Mouse (Mus musculus): ENCODE results near the gene Olfr1040. TPM values are rescaled to one million over a fixed set of nuclear protein-coding genes. Genes with fewer than 3 reads are reported as not detected.
"Not testable (repeated sequence)": the region's sequence is repeated elsewhere in the genome, so short reads cannot be mapped to it uniquely, and the experiment has no call there.

Olfr1040 gene
- not detected in 2 replicates for polyA plus RNA-seq (2015; fragmentation: Nextera tagmentation; extraction: Ambion mirVana)

- WGBS: 95% methylated on average over 1 of the region's 1 CpGs
- H3K27ac ChIP-seq (replicated peaks): no peak within 1 kb of the TSS
- no peaks in the 10 kb centered on the region for H3K9me3 ChIP-seq
- H3K4me3 ChIP-seq: no peak within 1 kb of the TSS
- no peak within 1 kb of the TSS for H3K4me2 ChIP-seq
- no peak within 1 kb of the TSS for H3K9ac ChIP-seq
- H3K4me1 ChIP-seq (replicated peaks): no peaks in the 10 kb centered on the region
- no peak for ATAC-seq (ENCODE audit: low FRiP score, low read depth)
- H3K36me3 ChIP-seq: no peaks in the 10 kb centered on the region
- H3K27me3 ChIP-seq: no peaks in the 10 kb centered on the region
These were observed at the start of gene Olfr1040 for GRCm38 (mm10) chr2:86146632-86147031. TSS of gene Olfr1040 (minus strand) at chr2:86146732.

- Histone ChIP-seq H3K36me3 (no peaks in the 10 kb centered on the region), H3K4me3 (no peak overlapping the region), H3K9me3 (no peaks in the 10 kb centered on the region), H3K27me3 (no peaks in the 10 kb centered on the region), H3K4me2 (no peak overlapping the region), H3K4me1 (replicated peaks) (no peaks in the 10 kb centered on the region), H3K9ac (no peak overlapping the region), H3K27ac (replicated peaks) (no peak overlapping the region)
- 57% methylated on average over 1 of the region's 1 CpGs for WGBS
- no peak for ATAC-seq (ENCODE audit: low FRiP score, low read depth)
These were observed 49.3 kb upstream of the Olfr1040 start for GRCm38 (mm10) chr2:86195863-86196262.

- Histone ChIP-seq H3K4me1 (replicated peaks) (no peaks in the 10 kb centered on the region), H3K27me3 (no peaks in the 10 kb centered on the region), H3K36me3 (no peaks in the 10 kb centered on the region), H3K9ac (no peak within 1 kb of the TSS), H3K27ac (replicated peaks) (no peak within 1 kb of the TSS), H3K9me3 (no peaks in the 10 kb centered on the region), H3K4me3 (no peak within 1 kb of the TSS), H3K4me2 (no peak within 1 kb of the TSS)
- no peak for ATAC-seq (ENCODE audit: low FRiP score, low read depth)
These were observed 39.1 kb upstream of the Olfr1040 start, which contains the start of gene Olfr52 for GRCm38 (mm10) chr2:86185583-86185982. TSS of gene Olfr52 (minus strand) at chr2:86185683.

DNA sequence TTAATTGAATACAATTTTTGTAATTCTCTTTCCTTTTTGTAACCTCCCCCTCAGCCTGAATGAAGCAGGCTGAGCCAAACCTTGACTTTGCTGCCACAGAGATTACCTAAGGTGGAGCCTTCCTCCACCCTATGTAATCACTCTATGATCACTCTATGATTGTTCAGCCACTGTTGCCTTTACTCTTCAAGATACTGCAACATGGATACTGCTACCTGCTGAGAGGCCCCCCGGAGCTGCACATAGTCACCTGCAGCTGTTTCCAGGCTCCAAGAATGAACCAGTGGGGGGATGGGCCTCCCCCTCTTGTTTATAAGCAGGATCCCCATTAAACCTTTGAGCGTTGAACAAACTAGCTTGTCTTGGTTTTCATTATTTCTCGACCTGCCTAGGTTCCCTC is 33.4 kb upstream of the Olfr1040 start:
- Histone ChIP-seq H3K9me3 (no peaks in the 10 kb centered on the region), H3K27me3 (no peaks in the 10 kb centered on the region), H3K4me3 (no peak overlapping the region), H3K4me2 (no peak overlapping the region), H3K9ac (no peak overlapping the region), H3K4me1 (replicated peaks) (no peaks in the 10 kb centered on the region), H3K36me3 (no peaks in the 10 kb centered on the region), H3K27ac (replicated peaks) (no peak overlapping the region)
- WGBS: 76% methylated on average over 3 of the region's 3 CpGs
- no peak for ATAC-seq (ENCODE audit: low FRiP score, low read depth)

GRCm38 (mm10) chr2:86177720-86178119 is 31.2 kb upstream of the Olfr1040 start, which contains the start of gene Olfr1044:
TSS of gene Olfr1044 (minus strand) at chr2:86177820.
- H3K4me1 ChIP-seq (replicated peaks): no peaks in the 10 kb centered on the region
- H3K36me3 ChIP-seq: no peaks in the 10 kb centered on the region
- no peak within 1 kb of the TSS for H3K4me3 ChIP-seq
- no peaks in the 10 kb centered on the region for H3K27me3 ChIP-seq
- ATAC-seq (ENCODE audit: low FRiP score, low read depth): no peak
- no peak within 1 kb of the TSS for H3K27ac ChIP-seq (replicated peaks)
- H3K4me2 ChIP-seq: no peak within 1 kb of the TSS
- no peak within 1 kb of the TSS for H3K9ac ChIP-seq
- H3K9me3 ChIP-seq: no peaks in the 10 kb centered on the region

DNA sequence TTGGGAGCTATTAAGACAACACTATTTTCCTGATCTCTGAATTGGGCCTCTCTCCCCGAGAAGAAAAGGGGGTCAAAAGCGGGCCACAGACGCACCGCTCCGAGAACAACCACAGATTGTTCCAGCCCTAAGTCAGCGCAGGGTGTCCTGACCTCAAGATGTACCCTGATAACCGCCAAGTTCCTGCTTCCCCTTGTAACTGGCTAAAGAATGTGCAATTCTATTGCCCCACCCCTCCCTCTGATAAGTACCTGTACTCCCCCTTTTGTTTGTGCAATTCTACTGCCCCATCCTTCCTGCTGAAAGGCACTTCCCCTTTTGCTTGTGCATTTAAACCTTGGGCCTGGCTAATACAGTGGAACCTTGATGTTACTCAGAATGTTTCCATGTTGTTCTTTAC is 28.9 kb upstream of the Olfr1040 start:
- ATAC-seq (ENCODE audit: low FRiP score, low read depth); H3K9ac ChIP-seq; H3K36me3 ChIP-seq; H3K4me1 ChIP-seq (replicated peaks); H3K4me2 ChIP-seq; H3K4me3 ChIP-seq; H3K27me3 ChIP-seq; H3K27ac ChIP-seq (replicated peaks); H3K9me3 ChIP-seq: not testable (repeated sequence)
- WGBS: 82% methylated on average over 7 of the region's 7 CpGs

DNA sequence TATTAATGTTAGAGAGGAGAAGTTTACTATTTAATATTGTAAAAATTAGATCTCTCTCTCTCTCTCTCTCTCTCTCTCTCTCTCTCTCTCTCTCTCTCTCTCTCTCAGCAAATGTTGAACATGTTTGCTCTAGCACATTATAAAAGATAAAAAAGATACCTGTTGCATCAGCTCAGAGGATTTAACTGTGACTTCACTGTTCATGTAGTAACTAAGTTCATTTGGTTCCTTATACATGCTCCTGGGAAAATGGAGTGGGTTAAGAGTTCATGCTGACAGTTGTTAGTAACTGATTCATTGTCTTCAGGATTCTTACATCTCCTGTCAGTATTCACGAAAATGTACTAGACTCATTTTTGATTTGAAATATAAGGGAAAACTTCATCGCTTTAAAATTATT is 20.9 kb upstream of the Olfr1040 start, which contains the start of gene Olfr1043:
Gene Olfr1043, minus strand, starts transcription at position 101 of the 400 bp plus-strand sequence.
- H3K4me3 ChIP-seq: no peak within 1 kb of the TSS
- no peaks in the 10 kb centered on the region for H3K9me3 ChIP-seq
- no peak for ATAC-seq (ENCODE audit: low FRiP score, low read depth)
- H3K9ac ChIP-seq: no peak within 1 kb of the TSS
- no peak within 1 kb of the TSS for H3K4me2 ChIP-seq
- no peak within 1 kb of the TSS for H3K27ac ChIP-seq (replicated peaks)
- H3K27me3 ChIP-seq: no peaks in the 10 kb centered on the region
- H3K4me1 ChIP-seq (replicated peaks): no peaks in the 10 kb centered on the region
- WGBS: 96% methylated on average over 2 of the region's 2 CpGs
- no peaks in the 10 kb centered on the region for H3K36me3 ChIP-seq

GRCm38 (mm10) chr2:86161738-86162137 is 15.2 kb upstream of the Olfr1040 start, which contains the start of gene Olfr1042:
TSS of gene Olfr1042 (minus strand) at chr2:86161838.
- H3K4me3 ChIP-seq: no peak within 1 kb of the TSS
- no peaks in the 10 kb centered on the region for H3K4me1 ChIP-seq (replicated peaks)
- H3K27ac ChIP-seq (replicated peaks): no peak within 1 kb of the TSS
- no peaks in the 10 kb centered on the region for H3K36me3 ChIP-seq
- no peaks in the 10 kb centered on the region for H3K27me3 ChIP-seq
- 77% methylated on average over 2 of the region's 2 CpGs for WGBS
- H3K4me2 ChIP-seq: no peak within 1 kb of the TSS
- H3K9ac ChIP-seq: no peak within 1 kb of the TSS
- H3K9me3 ChIP-seq: no peaks in the 10 kb centered on the region
- ATAC-seq (ENCODE audit: low FRiP score, low read depth): no peak

DNA sequence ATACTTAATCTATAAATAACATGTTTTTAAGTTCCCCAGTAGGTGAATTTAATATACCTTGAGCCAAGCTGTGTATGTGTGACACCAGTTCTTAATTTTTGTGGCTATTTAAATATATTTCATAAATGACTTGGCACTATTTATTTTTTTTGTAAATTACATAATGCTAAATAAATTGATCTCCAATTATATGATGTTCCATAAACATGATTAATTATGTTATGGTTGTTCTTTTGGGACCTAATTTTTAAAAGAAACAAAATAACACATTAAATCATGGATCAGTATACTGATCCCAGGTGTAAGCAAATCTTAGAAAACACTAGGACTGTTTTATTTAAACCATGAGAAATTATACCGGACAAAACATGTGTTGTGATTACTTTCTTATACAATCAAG is 10.7 kb downstream of the Olfr1040 start, which contains the start of gene Olfr1039:
Gene Olfr1039, minus strand, starts transcription at position 101 of the 400 bp plus-strand sequence.
- no peaks in the 10 kb centered on the region for H3K9me3 ChIP-seq
- 97% methylated on average over 1 of the region's 1 CpGs for WGBS
- H3K36me3 ChIP-seq: no peaks in the 10 kb centered on the region
- no peak within 1 kb of the TSS for H3K4me2 ChIP-seq
- no peaks in the 10 kb centered on the region for H3K4me1 ChIP-seq (replicated peaks)
- no peak within 1 kb of the TSS for H3K27ac ChIP-seq (replicated peaks)
- no peak within 1 kb of the TSS for H3K4me3 ChIP-seq
- no peak within 1 kb of the TSS for H3K9ac ChIP-seq
- ATAC-seq (ENCODE audit: low FRiP score, low read depth): no peak
- no peaks in the 10 kb centered on the region for H3K27me3 ChIP-seq

Other genes with a start within 250 kb of the Olfr1040 start
- gene Olfr1024, start 241.7 kb downstream of the Olfr1040 start, polyA plus RNA-seq (2015; fragmentation: Nextera tagmentation; extraction: Ambion mirVana): not detected in 2 replicates
- not detected in 2 replicates for gene Olfr1025-ps1, start 231.5 kb downstream of the Olfr1040 start, polyA plus RNA-seq (2015; fragmentation: Nextera tagmentation; extraction: Ambion mirVana)
- not detected in 2 replicates for gene Olfr1026, start 225.2 kb downstream of the Olfr1040 start, polyA plus RNA-seq (2015; fragmentation: Nextera tagmentation; extraction: Ambion mirVana)
- not detected in 2 replicates for gene Olfr1028, start 196.3 kb downstream of the Olfr1040 start, polyA plus RNA-seq (2015; fragmentation: Nextera tagmentation; extraction: Ambion mirVana)
- gene Olfr1029, start 172.8 kb downstream of the Olfr1040 start, polyA plus RNA-seq (2015; fragmentation: Nextera tagmentation; extraction: Ambion mirVana): not detected in 2 replicates
- gene Olfr1030, start 167.5 kb downstream of the Olfr1040 start, polyA plus RNA-seq (2015; fragmentation: Nextera tagmentation; extraction: Ambion mirVana): not detected in 2 replicates
- not detected in 2 replicates for gene Olfr1031, start 156.4 kb downstream of the Olfr1040 start, polyA plus RNA-seq (2015; fragmentation: Nextera tagmentation; extraction: Ambion mirVana)
- gene Olfr1032, start 141.2 kb downstream of the Olfr1040 start, polyA plus RNA-seq (2015; fragmentation: Nextera tagmentation; extraction: Ambion mirVana): not detected in 2 replicates
- gene Olfr1033, start 126.1 kb downstream of the Olfr1040 start, polyA plus RNA-seq (2015; fragmentation: Nextera tagmentation; extraction: Ambion mirVana): 0.25 TPM in 1 of 2 replicates, not detected in the other
- gene Olfr1034, start 100.9 kb downstream of the Olfr1040 start, polyA plus RNA-seq (2015; fragmentation: Nextera tagmentation; extraction: Ambion mirVana): not detected in 2 replicates
- not detected in 2 replicates for gene Olfr1036, start 72.7 kb downstream of the Olfr1040 start, polyA plus RNA-seq (2015; fragmentation: Nextera tagmentation; extraction: Ambion mirVana)
- gene Olfr1037, start 59.3 kb downstream of the Olfr1040 start, polyA plus RNA-seq (2015; fragmentation: Nextera tagmentation; extraction: Ambion mirVana): not detected in 2 replicates
- gene Olfr1039, start 10.8 kb downstream of the Olfr1040 start, polyA plus RNA-seq (2015; fragmentation: Nextera tagmentation; extraction: Ambion mirVana): not detected in 2 replicates
- not detected in 2 replicates for gene Olfr1042, start 15.1 kb upstream of the Olfr1040 start, polyA plus RNA-seq (2015; fragmentation: Nextera tagmentation; extraction: Ambion mirVana)
- not detected in 2 replicates for gene Olfr1043, start 20.8 kb upstream of the Olfr1040 start, polyA plus RNA-seq (2015; fragmentation: Nextera tagmentation; extraction: Ambion mirVana)
- not detected in 2 replicates for gene Olfr1044, start 31.1 kb upstream of the Olfr1040 start, polyA plus RNA-seq (2015; fragmentation: Nextera tagmentation; extraction: Ambion mirVana)
- gene Olfr52, start 39.0 kb upstream of the Olfr1040 start, polyA plus RNA-seq (2015; fragmentation: Nextera tagmentation; extraction: Ambion mirVana): not detected in 2 replicates
- not detected in 2 replicates for gene Olfr1045, start 56.3 kb upstream of the Olfr1040 start, polyA plus RNA-seq (2015; fragmentation: Nextera tagmentation; extraction: Ambion mirVana)
- gene Olfr1046, start 72.6 kb upstream of the Olfr1040 start, polyA plus RNA-seq (2015; fragmentation: Nextera tagmentation; extraction: Ambion mirVana): not detected in 2 replicates
- not detected in 2 replicates for gene Olfr1047, start 84.7 kb upstream of the Olfr1040 start, polyA plus RNA-seq (2015; fragmentation: Nextera tagmentation; extraction: Ambion mirVana)
- gene Olfr1048, start 93.6 kb upstream of the Olfr1040 start, polyA plus RNA-seq (2015; fragmentation: Nextera tagmentation; extraction: Ambion mirVana): not detected in 2 replicates
- gene Olfr1049, start 111.6 kb upstream of the Olfr1040 start, polyA plus RNA-seq (2015; fragmentation: Nextera tagmentation; extraction: Ambion mirVana): not detected in 2 replicates
- not detected in 2 replicates for gene Olfr1051, start 132.4 kb upstream of the Olfr1040 start, polyA plus RNA-seq (2015; fragmentation: Nextera tagmentation; extraction: Ambion mirVana)
- not detected in 2 replicates for gene Olfr1052, start 145.7 kb upstream of the Olfr1040 start, polyA plus RNA-seq (2015; fragmentation: Nextera tagmentation; extraction: Ambion mirVana)
- not detected in 2 replicates for gene Olfr1053, start 168.6 kb upstream of the Olfr1040 start, polyA plus RNA-seq (2015; fragmentation: Nextera tagmentation; extraction: Ambion mirVana)
- not detected in 2 replicates for gene Olfr1054, start 188.7 kb upstream of the Olfr1040 start, polyA plus RNA-seq (2015; fragmentation: Nextera tagmentation; extraction: Ambion mirVana)
- gene Olfr1055, start 203.6 kb upstream of the Olfr1040 start, polyA plus RNA-seq (2015; fragmentation: Nextera tagmentation; extraction: Ambion mirVana): not detected in 2 replicates
- not detected in 2 replicates for gene Olfr1056, start 215.7 kb upstream of the Olfr1040 start, polyA plus RNA-seq (2015; fragmentation: Nextera tagmentation; extraction: Ambion mirVana)
- not detected in 2 replicates for gene Olfr1057, start 231.7 kb upstream of the Olfr1040 start, polyA plus RNA-seq (2015; fragmentation: Nextera tagmentation; extraction: Ambion mirVana)
- not detected in 2 replicates for gene Olfr1058, start 241.8 kb upstream of the Olfr1040 start, polyA plus RNA-seq (2015; fragmentation: Nextera tagmentation; extraction: Ambion mirVana)